Mouse (Mus musculus) liver, embryonic 14.5 days (tissue): ENCODE data around the gene Runx2.
A peak's percentile ranks its signal among the peaks of the same experiment; 100 is the strongest.

Experiments used
- CTCF ChIP-seq: IDR thresholded peaks from 2 replicates; pipeline ENCODE4 v1.5.1; 2016; ENCODE audit warnings: antibody characterized with exemption, low read depth, control low read depth
- EP300 ChIP-seq: IDR thresholded peaks from 2 replicates; pipeline ENCODE4 v1.6.1; 2016; ENCODE audit warnings: antibody characterized with exemption, low read depth

DNA sequence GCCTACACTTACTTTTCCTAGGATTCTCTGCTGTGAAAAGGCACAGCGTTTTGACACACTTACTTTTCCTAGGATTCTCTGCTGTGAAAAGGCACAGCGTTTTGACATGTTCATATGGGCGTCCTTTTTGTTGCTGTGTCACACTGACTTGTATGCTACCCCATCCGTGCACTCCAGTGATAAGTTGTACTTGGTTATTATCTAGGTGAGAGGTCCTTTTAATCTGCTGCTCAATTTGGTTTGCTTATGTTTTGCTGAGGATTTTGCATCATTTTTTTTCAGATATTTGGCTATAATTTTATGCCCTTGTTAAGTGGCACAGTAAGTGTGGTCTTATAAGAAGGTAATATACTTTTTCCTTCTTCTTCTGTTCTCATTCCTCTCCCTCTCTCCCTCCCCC, 13.4 kb upstream of the Runx2 start:
- TF ChIP-seq CTCF (no peak), EP300 (peak; percentile 89)
